Mouse (Mus musculus) right cerebral cortex, postnatal 25 days (tissue): ENCODE data around the gene 4933425L06Rik.

Experiments
- DNase-seq: peaks from one replicate; pipeline ENCODE4 v3.0.0; 2022

Gene 4933425L06Rik

GRCm38 (mm10) chr13:105081862-105082261 lies at the start of gene 4933425L06Rik:
TSS of gene 4933425L06Rik (plus strand) at chr13:105082122.
- no peak for DNase-seq

GRCm38 (mm10) chr13:105037816-105038215 lies 44.1 kb upstream of the 4933425L06Rik start:
- DNase-seq: peak; percentile 44

- no peak for DNase-seq
Observed at GRCm38 (mm10) chr13:105038334-105038733, 43.6 kb upstream of the 4933425L06Rik start.

GRCm38 (mm10) chr13:105043882-105044281 lies 38.0 kb upstream of the 4933425L06Rik start:
- DNase-seq: no peak

GRCm38 (mm10) chr13:105047377-105047776 lies 34.5 kb upstream of the 4933425L06Rik start:
- no peak for DNase-seq

- no peak for DNase-seq
Observed at GRCm38 (mm10) chr13:105048662-105049061, 33.3 kb upstream of the 4933425L06Rik start.

GRCm38 (mm10) chr13:105051432-105051831 lies 30.5 kb upstream of the 4933425L06Rik start:
- DNase-seq: no peak

GRCm38 (mm10) chr13:105053618-105054017 lies 28.3 kb upstream of the 4933425L06Rik start:
- peak; percentile 42 for DNase-seq

- DNase-seq: peak; percentile 84
Observed at GRCm38 (mm10) chr13:105054181-105054940, 27.6 kb upstream of the 4933425L06Rik start, which contains the start of gene Rgs7bp. TSS of gene Rgs7bp (minus strand) at chr13:105054930.

GRCm38 (mm10) chr13:105054941-105055309 lies 27.0 kb upstream of the 4933425L06Rik start:
- DNase-seq: no peak

- DNase-seq: no peak
Observed at GRCm38 (mm10) chr13:105055374-105055773, 26.5 kb upstream of the 4933425L06Rik start.

GRCm38 (mm10) chr13:105066119-105066518 lies 15.8 kb upstream of the 4933425L06Rik start:
- DNase-seq: no peak

- no peak for DNase-seq
Observed at GRCm38 (mm10) chr13:105066890-105067845, 14.8 kb upstream of the 4933425L06Rik start.

GRCm38 (mm10) chr13:105089276-105089675 lies 7.4 kb downstream of the 4933425L06Rik start:
- DNase-seq: no peak

- DNase-seq: no peak
Observed at GRCm38 (mm10) chr13:105096316-105096715, 14.4 kb downstream of the 4933425L06Rik start.

GRCm38 (mm10) chr13:105100705-105101104 lies 18.8 kb downstream of the 4933425L06Rik start:
- no peak for DNase-seq

- DNase-seq: no peak
Observed at GRCm38 (mm10) chr13:105104385-105104784, 22.5 kb downstream of the 4933425L06Rik start.

- DNase-seq: no peak
Observed at GRCm38 (mm10) chr13:105111599-105111998, 29.7 kb downstream of the 4933425L06Rik start.

GRCm38 (mm10) chr13:105121617-105122016 lies 39.7 kb downstream of the 4933425L06Rik start:
- DNase-seq: no peak

GRCm38 (mm10) chr13:105122092-105122491 lies 40.2 kb downstream of the 4933425L06Rik start:
- DNase-seq: no peak

- no peak for DNase-seq
Observed at GRCm38 (mm10) chr13:105130080-105130479, 48.2 kb downstream of the 4933425L06Rik start.

GRCm38 (mm10) chr13:105132370-105132769 lies 50.4 kb downstream of the 4933425L06Rik start:
- no peak for DNase-seq

- DNase-seq: no peak
Observed at GRCm38 (mm10) chr13:105132776-105133175, 50.9 kb downstream of the 4933425L06Rik start.

GRCm38 (mm10) chr13:105134397-105134796 lies 52.5 kb downstream of the 4933425L06Rik start:
- no peak for DNase-seq
